Mouse (Mus musculus) heart, embryonic 12.5 days (tissue): ENCODE measurements around the gene Ispd. TPM values are rescaled to one million over a fixed set of nuclear protein-coding genes. Genes with fewer than 3 reads are reported as not detected.

Experiments used
- ATAC-seq: fragments of 200-750 bp; cut with Nextera tagmentation; 2 replicates; pipeline ENCODE4 v1.8.0; 2017; ENCODE audit warnings: moderate TSS enrichment, moderate library complexity; ENCODE audit not compliant: insufficient number of reproducible peaks, low FRiP score
- H3K27ac ChIP-seq: fragments of 300-500 bp; sonication (generic); 2 replicates; pipeline ENCODE4 v1.5.1; 2016; ENCODE audit warnings: mild to moderate bottlenecking, moderate library complexity; ENCODE audit not compliant: poor library complexity, severe bottlenecking
- H3K27me3 ChIP-seq: fragments of 300-500 bp; sonication (generic); replicated peaks from 2 replicates; pipeline ENCODE4 v1.6.1; 2016; ENCODE audit warnings: mild to moderate bottlenecking, moderate library complexity
- H3K36me3 ChIP-seq: fragments of 300-500 bp; sonication (generic); 2 replicates; pipeline ENCODE4 v1.6.1; 2016; ENCODE audit warnings: mild to moderate bottlenecking, moderate library complexity
- H3K4me1 ChIP-seq: fragments of 300-500 bp; sonication (generic); replicated peaks from 2 replicates; pipeline ENCODE4 v1.6.1; 2016; ENCODE audit warnings: mild to moderate bottlenecking
- H3K4me2 ChIP-seq: fragments of 300-500 bp; sonication (generic); 2 replicates; pipeline ENCODE4 v1.6.1; 2016; ENCODE audit warnings: mild to moderate bottlenecking, moderate library complexity
- H3K4me3 ChIP-seq: fragments of 300-500 bp; sonication (generic); 2 replicates; pipeline ENCODE4 v1.5.1; 2016; ENCODE audit warnings: mild to moderate bottlenecking
- H3K9ac ChIP-seq: fragments of 300-500 bp; sonication (generic); 2 replicates; pipeline ENCODE4 v1.6.1; 2016; ENCODE audit warnings: mild to moderate bottlenecking, moderate library complexity
- H3K9me3 ChIP-seq: fragments of 300-500 bp; sonication (generic); replicated peaks from 2 replicates; pipeline ENCODE4 v1.6.1; 2016; ENCODE audit warnings: mild to moderate bottlenecking, moderate library complexity
- WGBS: fragments of 180-500 bp; shearing (Covaris S2); methylation state at CpG from one replicate; pipeline ENCODE4 v1.1.7; 2016; 5-methylcytosine and 5-hydroxymethylcytosine counted together
- polyA plus RNA-seq: library from polyadenylated mRNA; unstranded; fragments of >200 nt; fragmentation: Nextera tagmentation; extraction: Ambion mirVana; gene quantifications from 2 replicates; pipeline ENCODE4 v1.2.1, GENCODE M21; 2016

The Ispd gene
- polyA plus RNA-seq, 1 experiment from 2014 or later: 12.5 TPM

DNA sequence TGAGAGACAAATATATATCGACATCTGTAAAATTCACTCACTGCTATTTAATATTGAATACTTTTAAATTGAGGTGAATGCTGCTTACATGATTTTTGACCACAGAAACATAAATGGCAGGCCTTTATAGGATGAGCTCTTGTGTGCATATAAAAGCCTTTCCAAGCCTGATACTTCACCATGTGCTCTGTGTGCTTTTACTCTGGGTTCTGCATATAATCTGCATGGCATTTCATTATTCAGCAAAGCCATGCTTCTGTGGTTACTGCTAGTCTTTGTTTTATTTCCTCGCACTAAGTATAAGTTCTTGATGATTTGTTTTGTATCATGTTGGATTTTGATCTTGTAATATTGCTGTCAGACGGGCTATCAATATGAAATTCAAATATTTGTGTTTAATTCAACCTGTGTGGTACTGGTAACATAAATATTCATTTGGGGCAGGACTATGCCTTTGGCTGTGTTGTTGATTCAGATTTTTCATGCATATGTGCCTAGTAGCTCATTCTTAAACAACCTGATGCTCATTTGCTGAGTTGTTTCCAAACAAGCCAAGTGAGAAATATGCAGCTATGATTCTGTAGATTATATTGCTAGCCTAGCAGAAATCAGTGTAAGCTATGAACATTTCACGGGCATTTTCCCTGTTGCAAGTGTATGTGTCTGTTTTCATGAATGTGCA is 189.3 kb downstream of the Ispd start:
- no peak overlapping the region for H3K4me3 ChIP-seq
- no peak overlapping the region for H3K4me2 ChIP-seq
- H3K27me3 ChIP-seq: no peaks in the 10 kb centered on the region
- H3K4me1 ChIP-seq: no peaks in the 10 kb centered on the region
- no peak overlapping the region for H3K9ac ChIP-seq
- ATAC-seq: no peak
- WGBS: 78% methylated on average over 4 of the region's 4 CpGs
- H3K27ac ChIP-seq: no peak overlapping the region
- H3K36me3 ChIP-seq: no peaks in the 10 kb centered on the region
- no peaks in the 10 kb centered on the region for H3K9me3 ChIP-seq

DNA sequence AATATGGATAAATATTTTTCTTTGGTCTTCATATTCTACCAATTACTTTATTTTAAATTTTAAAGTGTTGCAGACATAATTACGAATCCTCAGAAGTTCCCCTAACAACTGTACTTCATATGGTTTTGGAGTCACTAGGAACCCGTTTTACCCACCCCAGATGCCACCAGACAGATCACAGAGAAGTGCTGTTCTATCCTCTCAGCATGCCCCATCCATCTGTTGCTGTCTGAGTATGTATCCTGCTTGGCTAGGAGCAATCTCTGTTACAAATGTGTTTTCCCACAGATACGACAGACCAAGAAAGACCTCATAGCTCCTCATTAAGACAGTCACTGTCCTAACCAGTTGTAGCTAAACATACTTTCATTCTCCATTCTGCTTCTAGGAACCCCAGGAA is 203.6 kb downstream of the Ispd start:
- 67% methylated on average over 3 of the region's 3 CpGs for WGBS
- no peaks in the 10 kb centered on the region for H3K36me3 ChIP-seq

DNA sequence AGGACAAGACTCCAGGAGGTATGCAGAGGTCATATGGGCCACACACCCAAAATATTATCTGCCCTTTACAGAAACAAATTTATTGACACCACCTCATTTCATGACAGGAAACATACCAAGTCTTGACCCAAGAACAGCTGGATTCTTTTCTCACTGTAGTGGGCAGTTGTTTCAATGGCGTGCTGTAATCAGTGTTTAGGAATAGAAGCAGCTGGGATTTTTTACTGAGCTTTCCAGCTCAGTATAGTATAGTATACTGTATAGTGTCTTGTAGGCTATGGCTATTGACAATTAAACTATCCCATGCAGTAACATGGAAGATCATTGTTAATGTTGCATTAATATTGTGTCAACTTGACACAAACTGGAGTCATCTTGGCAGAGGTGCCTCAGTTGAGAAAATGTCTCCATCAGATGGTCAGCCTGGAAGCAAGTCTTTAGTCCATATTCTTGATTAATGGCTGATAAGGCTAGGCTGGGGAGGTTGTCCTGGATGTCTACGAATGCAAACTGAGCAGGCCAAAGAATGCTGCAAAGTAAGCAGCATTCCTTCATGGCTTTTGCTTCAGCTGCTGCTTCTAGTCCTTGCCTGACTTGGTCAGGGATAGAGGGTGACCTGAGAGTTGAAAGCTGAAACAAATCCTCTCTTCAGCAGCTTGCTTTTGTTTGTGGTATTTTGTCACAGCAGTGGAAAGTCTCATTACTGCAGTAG is 216.4 kb downstream of the Ispd start:
- Histone ChIP-seq H3K4me2 (no peak overlapping the region), H3K9me3 (no peaks in the 10 kb centered on the region), H3K27ac (no peak overlapping the region), H3K9ac (no peak overlapping the region), H3K36me3 (no peaks in the 10 kb centered on the region), H3K4me3 (no peak overlapping the region), H3K27me3 (no peaks in the 10 kb centered on the region), H3K4me1 (no peaks in the 10 kb centered on the region)
- ATAC-seq: no peak
- 65% methylated on average over 2 of the region's 2 CpGs for WGBS

More for the DNA sequence above, 203.6 kb downstream of the Ispd start:
- no peaks in the 10 kb centered on the region for H3K9me3 ChIP-seq
- no peak overlapping the region for H3K9ac ChIP-seq
- no peaks in the 10 kb centered on the region for H3K4me1 ChIP-seq
- no peak for ATAC-seq
- H3K27ac ChIP-seq: no peak overlapping the region
- no peaks in the 10 kb centered on the region for H3K27me3 ChIP-seq
- no peak overlapping the region for H3K4me3 ChIP-seq
- H3K4me2 ChIP-seq: no peak overlapping the region

DNA sequence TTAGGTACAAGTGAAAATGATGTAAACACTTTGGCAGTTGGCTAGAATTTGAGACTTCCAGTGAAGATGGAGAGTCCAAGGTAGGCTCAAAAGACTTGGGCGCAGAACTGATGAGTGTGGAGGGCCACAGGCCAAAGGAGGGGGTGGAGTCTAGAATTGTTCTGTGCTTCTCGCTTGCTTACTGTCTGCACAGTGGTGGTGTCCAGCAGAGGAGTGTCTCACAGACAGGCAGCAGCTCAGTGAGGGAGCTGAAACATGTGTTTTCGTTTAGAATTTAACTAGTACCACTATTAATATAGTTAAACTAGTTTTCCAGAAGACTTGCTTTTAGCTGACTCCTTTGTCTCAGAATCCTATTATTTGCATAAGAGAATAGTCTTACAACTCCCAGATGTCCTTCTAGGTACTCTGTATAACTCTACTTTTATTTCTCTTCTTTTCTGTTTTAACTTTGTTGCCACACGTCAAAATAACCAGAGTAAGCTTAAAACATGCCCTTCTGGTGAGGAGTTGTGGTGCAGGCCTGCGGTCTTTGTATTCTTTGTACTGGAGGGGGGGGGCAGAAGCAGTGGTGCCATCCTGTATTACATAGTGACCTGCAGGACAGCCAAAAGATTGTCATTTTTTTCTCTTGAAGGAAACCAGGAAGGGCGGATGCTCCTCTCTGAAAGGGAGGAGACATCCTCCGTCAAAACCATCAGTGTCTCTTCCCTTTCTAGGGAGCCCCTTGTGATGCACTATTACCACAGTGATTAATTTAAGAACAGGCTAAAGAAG is 240.9 kb downstream of the Ispd start:
- ATAC-seq: no peak
- Histone ChIP-seq H3K9ac (no peak overlapping the region), H3K4me2 (no peak overlapping the region), H3K36me3 (no peaks in the 10 kb centered on the region), H3K4me1 (no peaks in the 10 kb centered on the region), H3K4me3 (no peak overlapping the region), H3K9me3 (no peaks in the 10 kb centered on the region), H3K27me3 (no peaks in the 10 kb centered on the region), H3K27ac (no peak overlapping the region)
- WGBS: 75% methylated on average over 7 of the region's 7 CpGs

DNA sequence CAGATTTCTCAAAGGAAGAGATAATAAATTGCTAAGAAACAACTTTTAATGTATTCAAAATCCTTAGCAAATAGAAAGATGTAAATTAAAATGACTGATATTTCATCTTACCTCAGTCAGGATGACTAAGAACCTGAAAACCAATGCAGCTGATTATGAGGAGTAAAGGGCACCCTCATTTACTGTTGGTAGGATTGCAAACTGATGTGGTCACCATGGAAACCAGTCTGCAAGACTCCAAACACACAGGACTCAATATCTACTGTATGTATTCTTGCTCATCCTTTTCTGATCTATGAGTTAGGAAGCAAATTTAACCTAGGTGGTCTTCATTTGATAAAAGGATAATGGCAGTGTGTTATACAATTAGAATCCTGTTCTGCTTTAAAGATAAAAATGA is 246.0 kb downstream of the Ispd start:
- H3K27ac ChIP-seq: no peak overlapping the region
- H3K4me3 ChIP-seq: no peak overlapping the region
- H3K4me1 ChIP-seq: no peaks in the 10 kb centered on the region
- no peak overlapping the region for H3K9ac ChIP-seq
- H3K9me3 ChIP-seq: no peaks in the 10 kb centered on the region
- ATAC-seq: no peak
- no peak overlapping the region for H3K4me2 ChIP-seq
- no peaks in the 10 kb centered on the region for H3K27me3 ChIP-seq
- H3K36me3 ChIP-seq: no peaks in the 10 kb centered on the region

- no peak overlapping the region for H3K4me3 ChIP-seq
- WGBS: 71% methylated on average over 1 of the region's 1 CpGs
- H3K4me2 ChIP-seq: no peak overlapping the region
- H3K4me1 ChIP-seq: no peaks in the 10 kb centered on the region
- H3K36me3 ChIP-seq: no peaks in the 10 kb centered on the region
- H3K27me3 ChIP-seq: no peaks in the 10 kb centered on the region
- H3K9ac ChIP-seq: no peak overlapping the region
- ATAC-seq: no peak
- H3K9me3 ChIP-seq: no peaks in the 10 kb centered on the region
- H3K27ac ChIP-seq: no peak overlapping the region
Measured at GRCm38 (mm10) chr12:36632427-36632826, 251.2 kb downstream of the Ispd start.

DNA sequence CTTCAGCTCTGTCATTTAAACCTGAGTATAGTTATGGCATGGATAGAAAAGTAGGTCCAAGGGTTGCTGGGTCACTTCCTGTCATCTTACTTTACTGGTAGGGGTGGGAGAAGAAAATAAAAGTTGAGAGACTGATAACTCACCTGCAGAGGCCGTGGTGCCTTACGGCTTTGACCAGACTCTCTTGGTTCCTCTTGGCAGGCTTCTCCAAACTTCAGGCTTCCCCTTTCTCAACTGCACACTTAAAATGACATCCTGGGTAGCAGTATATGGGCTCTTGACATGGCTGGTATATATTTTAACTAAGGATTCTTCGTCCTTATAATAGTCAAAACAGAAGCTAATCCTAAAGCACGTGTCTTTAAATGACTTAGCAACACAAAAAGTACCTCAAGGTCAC is 266.3 kb downstream of the Ispd start:
- no peak overlapping the region for H3K9ac ChIP-seq
- no peak for ATAC-seq
- H3K36me3 ChIP-seq: no peaks in the 10 kb centered on the region
- H3K9me3 ChIP-seq: no peaks in the 10 kb centered on the region
- 83% methylated on average over 4 of the region's 4 CpGs for WGBS
- no peak overlapping the region for H3K27ac ChIP-seq
- H3K4me1 ChIP-seq: no peaks in the 10 kb centered on the region
- H3K4me2 ChIP-seq: no peak overlapping the region
- H3K4me3 ChIP-seq: no peak overlapping the region
- H3K27me3 ChIP-seq: no peaks in the 10 kb centered on the region

DNA sequence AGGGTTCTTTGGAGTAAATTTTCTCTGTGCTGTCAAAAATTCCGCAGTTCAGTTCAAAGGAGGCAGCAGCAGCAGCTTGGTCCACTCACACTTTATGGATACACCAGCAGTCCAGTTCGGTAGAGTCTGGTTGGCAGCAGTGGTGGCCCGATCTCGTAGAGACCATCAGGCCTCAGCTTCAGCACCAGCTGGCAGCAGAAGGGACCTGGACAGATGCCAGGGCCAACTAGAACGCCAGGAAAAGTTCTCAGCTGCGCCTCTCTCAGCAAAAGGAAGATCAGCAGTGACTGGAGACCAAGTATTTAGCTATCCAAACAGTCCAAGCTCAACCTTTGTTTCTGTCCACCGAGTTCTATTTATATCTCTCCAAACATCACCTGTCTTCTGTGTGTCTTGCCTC is 281.2 kb downstream of the Ispd start:
- 76% methylated on average over 7 of the region's 7 CpGs for whole genome bisulfite sequencing
- Histone ChIP-seq H3K27ac (no peak overlapping the region), H3K9ac (no peak overlapping the region), H3K4me2 (no peak overlapping the region), H3K9me3 (no peaks in the 10 kb centered on the region), H3K27me3 (no peaks in the 10 kb centered on the region), H3K4me3 (no peak overlapping the region), H3K4me1 (peaks cover 4% of the 10 kb centered on the region; the same call in 1 of the 2 replicates), H3K36me3 (no peaks in the 10 kb centered on the region)
- no peak for ATAC-seq

DNA sequence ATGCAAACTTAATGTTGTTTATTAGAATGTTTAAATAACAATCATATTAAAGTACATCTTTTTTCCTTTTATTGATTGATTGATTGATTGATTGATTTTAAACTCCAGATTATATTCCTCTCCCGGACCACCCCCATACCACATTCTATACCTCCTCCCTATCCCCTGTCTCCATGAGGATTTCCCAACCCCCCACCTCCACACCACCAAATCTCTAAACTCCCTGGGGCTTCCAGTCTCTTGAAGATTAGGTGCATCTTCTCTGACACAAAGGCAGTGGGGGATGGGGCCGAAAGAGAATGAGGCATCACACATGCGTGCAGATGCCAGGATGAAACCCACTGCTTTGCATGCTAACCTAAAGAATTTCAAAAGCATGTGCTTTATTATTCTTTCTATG is 283.5 kb downstream of the Ispd start:
- no peaks in the 10 kb centered on the region for H3K27me3 ChIP-seq
- ATAC-seq: no peak
- H3K36me3 ChIP-seq: no peaks in the 10 kb centered on the region
- no peak overlapping the region for H3K27ac ChIP-seq
- peaks cover 4% of the 10 kb centered on the region; the same call in 1 of the 2 replicates for H3K4me1 ChIP-seq
- 56% methylated on average over 3 of the region's 3 CpGs for WGBS
- no peak overlapping the region for H3K4me3 ChIP-seq
- H3K9me3 ChIP-seq: no peaks in the 10 kb centered on the region
- no peak overlapping the region for H3K9ac ChIP-seq
- no peak overlapping the region for H3K4me2 ChIP-seq

DNA sequence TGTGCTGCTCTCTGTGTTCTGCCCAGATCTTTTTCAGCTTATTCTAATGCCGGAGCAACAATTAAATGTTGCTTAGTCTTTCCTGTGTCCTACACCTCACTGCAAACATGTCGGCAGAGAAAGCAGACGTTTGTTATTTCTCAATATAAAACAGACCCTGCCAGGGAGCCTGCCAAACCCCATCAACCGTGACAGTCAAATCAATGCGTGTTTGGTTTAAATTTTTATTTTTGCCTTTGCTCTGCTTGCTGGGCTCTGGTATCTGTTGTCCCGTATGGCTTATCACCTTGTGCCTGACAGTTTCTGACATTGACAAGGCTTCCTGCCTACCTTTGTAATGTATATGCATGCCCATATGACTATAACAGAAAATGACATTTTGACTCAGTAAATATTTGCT is 285.5 kb downstream of the Ispd start:
- WGBS: 36% methylated on average over 6 of the region's 6 CpGs
- H3K4me1 ChIP-seq: peaks cover 4% of the 10 kb centered on the region; the same call in 1 of the 2 replicates
- H3K9me3 ChIP-seq: no peaks in the 10 kb centered on the region
- H3K9ac ChIP-seq: no peak overlapping the region
- no peak overlapping the region for H3K4me2 ChIP-seq
- H3K27ac ChIP-seq: no peak overlapping the region
- no peaks in the 10 kb centered on the region for H3K36me3 ChIP-seq
- H3K27me3 ChIP-seq: no peaks in the 10 kb centered on the region
- no peak for ATAC-seq
- no peak overlapping the region for H3K4me3 ChIP-seq

GRCm38 (mm10) chr12:36670164-36670908 is 289.1 kb downstream of the Ispd start:
- Histone ChIP-seq H3K4me3 (no peak overlapping the region), H3K4me1 (peaks cover 4% of the 10 kb centered on the region; the same call in 1 of the 2 replicates), H3K27me3 (no peaks in the 10 kb centered on the region), H3K9me3 (no peaks in the 10 kb centered on the region), H3K36me3 (no peaks in the 10 kb centered on the region), H3K9ac (no peak overlapping the region), H3K27ac (no peak overlapping the region), H3K4me2 (no peak overlapping the region)
- ATAC-seq: no peak
- WGBS: 70% methylated on average over 5 of the region's 5 CpGs
